19 mouse cellular contexts compared by ENCODE assay signal in the genomic region with DNA sequence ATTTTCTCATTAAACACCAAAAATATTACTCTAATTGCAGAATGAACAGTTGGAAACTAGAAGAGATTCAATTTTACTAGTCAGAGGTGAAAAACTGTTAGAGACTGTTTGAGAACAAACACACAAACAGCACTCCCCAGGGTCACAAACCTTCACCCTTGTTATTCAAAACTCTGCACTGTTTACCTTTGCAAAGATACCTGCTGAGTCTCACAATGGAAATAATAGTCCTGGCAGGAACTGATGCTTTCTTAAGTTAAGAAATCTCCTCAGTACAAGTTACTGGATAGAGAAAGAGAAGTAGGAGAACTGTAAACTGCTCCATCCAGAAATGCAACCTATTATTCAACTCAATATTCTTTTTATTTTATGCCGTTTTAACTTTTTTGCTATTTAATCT.
"Had no signal": no experiment of that assay in that cellular context is flagged by ENCODE, and none has a peak within 500 bp of the region (broad histone marks: within the 10 kb centered on the region; RNA-seq: fewer than 3 reads in every experiment).

No protein-coding gene starts in this region.

- H3K27me3 ChIP-seq: midbrain, embryonic 12.5 days; neural tube, embryonic 13.5 days; neural tube, embryonic 15.5 days had no signal

- H3K27ac ChIP-seq: midbrain, embryonic 10.5 days; midbrain, embryonic 12.5 days; neural tube, embryonic 13.5 days; neural tube, embryonic 15.5 days had no signal

- H3K4me2 ChIP-seq: lung, embryonic 14.5 days; midbrain, embryonic 12.5 days; neural tube, embryonic 13.5 days; neural tube, embryonic 15.5 days had no signal

- H3K36me3 ChIP-seq: midbrain, embryonic 10.5 days; midbrain, embryonic 12.5 days; neural tube, embryonic 13.5 days; neural tube, embryonic 15.5 days had no signal

- H3K9ac ChIP-seq: lung, embryonic 14.5 days; midbrain, embryonic 12.5 days; neural tube, embryonic 13.5 days; neural tube, embryonic 15.5 days had no signal

- H3K4me1 ChIP-seq: midbrain, embryonic 10.5 days; midbrain, embryonic 12.5 days; neural tube, embryonic 13.5 days; neural tube, embryonic 15.5 days had no signal

- H3K9me3 ChIP-seq: midbrain, embryonic 10.5 days; midbrain, embryonic 12.5 days; neural tube, embryonic 13.5 days; neural tube, embryonic 15.5 days had no signal

- H3K4me3 ChIP-seq: midbrain, embryonic 10.5 days; midbrain, embryonic 12.5 days; myocyte; neural tube, embryonic 13.5 days; neural tube, embryonic 15.5 days had no signal

- ATAC-seq: midbrain, embryonic 16.5 days had no signal

- DNase-seq: lung, adult 18-20 months; lung, embryonic 14.5 days; lung, postnatal 10 days; lung, postnatal 4 days; midbrain, embryonic 14.5 days; retina, postnatal 1 day; right cerebral cortex, adult 18-20 months; right cerebral cortex, postnatal 25 days; right cerebral cortex, postnatal 4 days; spleen, adult 18-20 months; thymus, adult 2 months; thymus, postnatal 25 days; thymus, postnatal 4 days had no signal
